Mouse (Mus musculus) small intestine, adult 2 months (tissue): ENCODE measurements around the gene Pitpnc1. TPM values are rescaled to one million over a fixed set of nuclear protein-coding genes. Genes with fewer than 3 reads are reported as not detected.

Source experiments
- H3K27ac ChIP-seq: fragments of 200-500 bp; 2 replicates; pipeline ENCODE4 v1.5.1; 2012; ENCODE audit warnings: low read depth, low read length, control low read depth, inconsistent platforms; ENCODE audit not compliant: insufficient read depth
- H3K27me3 ChIP-seq: fragments of 200-500 bp; 2 replicates; pipeline ENCODE4 v1.6.1; 2012; ENCODE audit warnings: mild to moderate bottlenecking, moderate library complexity, low read length, inconsistent platforms; ENCODE audit not compliant: control insufficient read depth, insufficient read depth
- H3K36me3 ChIP-seq: fragments of 200-500 bp; 2 replicates; pipeline ENCODE4 v1.6.1; 2012; ENCODE audit warnings: mild to moderate bottlenecking, low read length, control low read depth, inconsistent platforms; ENCODE audit not compliant: control insufficient read depth, insufficient read depth
- H3K4me1 ChIP-seq: fragments of 200-500 bp; 2 replicates; pipeline ENCODE4 v1.6.1; 2012; ENCODE audit warnings: low read length, inconsistent platforms, mixed read lengths; ENCODE audit not compliant: control insufficient read depth, insufficient read depth, insufficient read length
- H3K4me3 ChIP-seq: fragments of 200-500 bp; 2 replicates; pipeline ENCODE4 v1.5.1; 2012; ENCODE audit warnings: low read depth, mild to moderate bottlenecking, control low read depth, inconsistent platforms, low read length, moderate library complexity
- CTCF ChIP-seq: fragments of 200-500 bp; IDR thresholded peaks from 2 replicates; pipeline ENCODE4 v1.5.1; 2012; ENCODE audit warnings: low read depth, mild to moderate bottlenecking, control low read depth, inconsistent platforms, low read length, moderate library complexity, mixed read lengths; ENCODE audit not compliant: insufficient replicate concordance, insufficient read length; ENCODE audit errors: extremely low read depth
- POLR2A ChIP-seq: fragments of 200-500 bp; IDR thresholded peaks from 2 replicates; pipeline ENCODE4 v1.6.1; 2012; ENCODE audit warnings: low read depth, mild to moderate bottlenecking, control low read depth, inconsistent platforms, low read length, moderate library complexity
- WGBS: fragments of 180-500 bp; shearing (Covaris S2); methylation state at CpG from one replicate; pipeline ENCODE4 v1.1.7; 2018; 5-methylcytosine and 5-hydroxymethylcytosine counted together
- polyA plus RNA-seq: library from polyadenylated mRNA; depleted of rRNA; stranded (reverse); fragments of >200 nt; gene quantifications from 2 replicates; pipeline ENCODE4 v1.2.3, GENCODE M21; 2012

The Pitpnc1 gene
- polyA plus RNA-seq, 1 experiment = 1.5 TPM

GRCm38 (mm10) chr11:107393828-107394165, 76.7 kb downstream of the Pitpnc1 start:
- TF ChIP-seq POLR2A (no peak), CTCF (no peak)
- H3K36me3 ChIP-seq = no peaks in the 10 kb centered on the region
- 0 out of 2 replicates have a peak overlapping the region, but pooled peaks have one; percentile 16 for H3K27ac ChIP-seq
- H3K4me3 ChIP-seq = no peak overlapping the region
- 73% methylated on average over 12 of the region's 12 CpGs for WGBS
- H3K4me1 ChIP-seq = peaks cover 3% of the 10 kb centered on the region; the same call in 1 of the 2 replicates
- H3K27me3 ChIP-seq = no peaks in the 10 kb centered on the region

GRCm38 (mm10) chr11:107393154-107393827, 77.2 kb downstream of the Pitpnc1 start:
- Histone ChIP-seq H3K27ac (0 out of 2 replicates have a peak overlapping the region, but pooled peaks have one; percentile 16), H3K4me1 (peaks cover 3% of the 10 kb centered on the region; the same call in 1 of the 2 replicates), H3K4me3 (no peak overlapping the region), H3K36me3 (no peaks in the 10 kb centered on the region), H3K27me3 (no peaks in the 10 kb centered on the region)
- WGBS = 84% methylated on average over 7 of the region's 7 CpGs
- TF ChIP-seq POLR2A (no peak), CTCF (no peak)

GRCm38 (mm10) chr11:107390540-107390939, 80.0 kb downstream of the Pitpnc1 start:
- TF ChIP-seq CTCF (no peak), POLR2A (no peak)
- no peak overlapping the region for H3K27ac ChIP-seq
- H3K4me1 ChIP-seq = peaks cover 3% of the 10 kb centered on the region; the same call in 1 of the 2 replicates
- H3K27me3 ChIP-seq = no peaks in the 10 kb centered on the region
- no peak overlapping the region for H3K4me3 ChIP-seq
- 74% methylated on average over 2 of the region's 2 CpGs for WGBS
- H3K36me3 ChIP-seq = no peaks in the 10 kb centered on the region

GRCm38 (mm10) chr11:107390001-107390400, 80.5 kb downstream of the Pitpnc1 start:
- H3K4me1 ChIP-seq = peaks cover 3% of the 10 kb centered on the region; the same call in 1 of the 2 replicates
- H3K4me3 ChIP-seq = no peak overlapping the region
- 76% methylated on average over 10 of the region's 10 CpGs for WGBS
- H3K36me3 ChIP-seq = no peaks in the 10 kb centered on the region
- no peak for TF ChIP-seq POLR2A
- no peak for TF ChIP-seq CTCF
- no peaks in the 10 kb centered on the region for H3K27me3 ChIP-seq
- no peak overlapping the region for H3K27ac ChIP-seq

GRCm38 (mm10) chr11:107386481-107386880, 84.0 kb downstream of the Pitpnc1 start:
- Histone ChIP-seq H3K4me3 (no peak overlapping the region), H3K36me3 (no peaks in the 10 kb centered on the region), H3K4me1 (no peaks in the 10 kb centered on the region), H3K27me3 (no peaks in the 10 kb centered on the region), H3K27ac (no peak overlapping the region)
- no peak for TF ChIP-seq CTCF
- TF ChIP-seq POLR2A = no peak
- 79% methylated on average over 10 of the region's 10 CpGs for WGBS

- TF ChIP-seq POLR2A (no peak), CTCF (no peak)
- H3K4me1 ChIP-seq = no peaks in the 10 kb centered on the region
- no peaks in the 10 kb centered on the region for H3K27me3 ChIP-seq
- H3K36me3 ChIP-seq = no peaks in the 10 kb centered on the region
- no peak overlapping the region for H3K4me3 ChIP-seq
- 61% methylated on average over 4 of the region's 4 CpGs for WGBS
- no peak overlapping the region for H3K27ac ChIP-seq
These were observed 85.2 kb downstream of the Pitpnc1 start for GRCm38 (mm10) chr11:107385306-107385705.

DNA sequence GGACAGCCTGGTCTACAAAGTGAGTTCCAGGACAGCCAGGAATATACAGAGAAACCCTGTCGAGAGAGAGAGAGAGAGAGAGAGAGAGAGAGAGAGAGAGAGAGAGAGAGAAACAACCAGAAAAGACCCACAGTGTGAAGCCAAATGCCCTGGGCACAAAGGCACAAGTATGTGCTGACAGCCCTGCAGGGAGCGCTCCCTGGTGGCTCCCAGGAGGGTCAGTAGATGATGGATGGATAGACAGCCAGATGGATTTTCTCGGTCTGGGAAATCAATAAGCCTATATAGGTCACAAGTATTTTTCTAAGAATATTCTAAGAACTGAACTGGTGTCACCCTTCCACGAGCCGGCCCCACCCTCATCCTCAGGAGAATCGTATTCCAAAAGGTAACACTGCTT, 86.5 kb downstream of the Pitpnc1 start:
- H3K4me3 ChIP-seq = no peak overlapping the region
- no peaks in the 10 kb centered on the region for H3K4me1 ChIP-seq
- no peaks in the 10 kb centered on the region for H3K36me3 ChIP-seq
- H3K27me3 ChIP-seq = no peaks in the 10 kb centered on the region
- no peak for TF ChIP-seq POLR2A
- no peak for TF ChIP-seq CTCF
- 73% methylated on average over 6 of the region's 6 CpGs for WGBS
- no peak overlapping the region for H3K27ac ChIP-seq
